Mouse (Mus musculus) kidney, postnatal 0 days (tissue): ENCODE results near the gene Tldc2. TPM values are rescaled to one million over a fixed set of nuclear protein-coding genes. Genes with fewer than 3 reads are reported as not detected.

Experiments used
- ATAC-seq: fragments of 200-750 bp; cut with Nextera tagmentation; replicated peaks from 2 replicates; pipeline ENCODE4 v1.8.0; 2017; ENCODE audit warnings: low read depth, moderate number of reproducible peaks, moderate TSS enrichment, moderate library complexity; ENCODE audit not compliant: low FRiP score
- DNase-seq: peaks from one replicate; pipeline ENCODE4 v3.0.0-alpha.2; 2016; ENCODE audit warnings: low spot score
- H3K27ac ChIP-seq: fragments of 300-500 bp; sonication (generic); 2 replicates; pipeline ENCODE4 v1.5.1; 2014; ENCODE audit warnings: mild to moderate bottlenecking
- H3K27me3 ChIP-seq: fragments of 300-500 bp; sonication (generic); 2 replicates; pipeline ENCODE4 v1.6.1; 2014; ENCODE audit warnings: low read length, mixed read lengths; ENCODE audit not compliant: insufficient read depth
- H3K36me3 ChIP-seq: fragments of 300-500 bp; sonication (generic); 2 replicates; pipeline ENCODE4 v1.6.1; 2014; ENCODE audit warnings: low read length, mixed read lengths; ENCODE audit not compliant: insufficient read depth
- H3K4me1 ChIP-seq: fragments of 300-500 bp; sonication (generic); replicated peaks from 2 replicates; pipeline ENCODE4 v1.6.1; 2014; ENCODE audit warnings: antibody characterized with exemption, low read length, mixed read lengths; ENCODE audit not compliant: insufficient read depth
- H3K4me2 ChIP-seq: fragments of 300-500 bp; sonication (generic); 2 replicates; pipeline ENCODE4 v1.6.1; 2014; ENCODE audit warnings: mild to moderate bottlenecking, low read length, moderate library complexity, mixed read lengths
- H3K4me3 ChIP-seq: fragments of 300-500 bp; sonication (generic); replicated peaks from 2 replicates; pipeline ENCODE4 v1.5.1; 2014; ENCODE audit warnings: low read depth, low read length
- H3K9ac ChIP-seq: fragments of 300-500 bp; sonication (generic); 2 replicates; pipeline ENCODE4 v1.6.1; 2014; ENCODE audit warnings: low read depth, low read length
- H3K9me3 ChIP-seq: fragments of 300-500 bp; sonication (generic); replicated peaks from 2 replicates; pipeline ENCODE4 v1.6.1; 2016; ENCODE audit warnings: low read length, inconsistent platforms, mixed read lengths
- CTCF ChIP-seq: IDR thresholded peaks from 2 replicates; pipeline ENCODE4 v1.5.1; 2016; ENCODE audit warnings: antibody characterized with exemption, low read depth, mild to moderate bottlenecking, moderate library complexity
- WGBS: fragments of 180-500 bp; shearing (Covaris S2); extraction: QIAGEN DNeasy Blood & Tissue Kit; methylation state at CpG from one replicate; pipeline ENCODE4 v1.1.7; 2014; 5-methylcytosine and 5-hydroxymethylcytosine counted together
- polyA plus RNA-seq: library from polyadenylated mRNA; unstranded; fragments of >200 nt; fragmentation: Nextera tagmentation; extraction: Ambion mirVana; gene quantifications from 2 replicates; pipeline ENCODE4 v1.2.1, GENCODE M21; 2015

Gene Tldc2
- polyA plus RNA-seq, 1 experiment from 2014 or later = 2.2 TPM

DNA sequence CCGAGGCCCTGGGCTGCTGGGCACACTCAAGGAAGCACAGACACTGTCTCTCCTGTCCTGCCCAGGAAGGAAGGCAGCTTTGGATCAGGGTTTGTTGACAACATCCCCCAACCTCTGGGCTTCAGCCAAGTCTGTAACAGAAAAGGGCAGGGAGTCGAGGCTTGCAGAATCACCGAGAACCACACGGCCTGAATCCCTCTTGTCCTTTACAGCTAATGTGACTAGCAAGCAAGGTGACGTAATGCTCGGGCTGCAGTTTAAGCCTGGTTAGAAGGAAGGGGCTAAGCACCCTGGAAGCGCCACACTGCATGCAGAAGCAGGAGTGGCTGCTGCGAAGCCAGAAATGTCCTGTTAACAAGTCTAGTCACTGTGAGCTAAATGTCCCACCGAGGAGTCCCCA lies 16.5 kb upstream of the Tldc2 start:
- H3K9ac ChIP-seq = no peak overlapping the region
- TF ChIP-seq CTCF = no peak
- H3K4me3 ChIP-seq = no peak overlapping the region
- H3K27ac ChIP-seq = peak overlapping the region; percentile 68
- peaks cover 51% of the 10 kb centered on the region for H3K4me1 ChIP-seq
- ATAC-seq = no peak
- no peaks in the 10 kb centered on the region for H3K36me3 ChIP-seq
- H3K27me3 ChIP-seq = no peaks in the 10 kb centered on the region
- 31% methylated on average over 9 of the region's 9 CpGs for WGBS
- 0 out of 2 replicates have a peak overlapping the region, but pooled peaks have one; percentile 16 for H3K4me2 ChIP-seq
- DNase-seq = peak; percentile 75
- H3K9me3 ChIP-seq = no peaks in the 10 kb centered on the region

- no peak for TF ChIP-seq CTCF
- no peak overlapping the region for H3K4me3 ChIP-seq
- no peak for ATAC-seq
- no peaks in the 10 kb centered on the region for H3K36me3 ChIP-seq
- no peak overlapping the region for H3K4me2 ChIP-seq
- 0 out of 2 replicates have a peak overlapping the region, but pooled peaks have one; percentile 20 for H3K9ac ChIP-seq
- H3K27ac ChIP-seq = no peak overlapping the region
- WGBS = 35% methylated on average over 2 of the region's 2 CpGs
- peak; percentile 74 for DNase-seq
- H3K4me1 ChIP-seq = peaks cover 60% of the 10 kb centered on the region
- no peaks in the 10 kb centered on the region for H3K27me3 ChIP-seq
- H3K9me3 ChIP-seq = no peaks in the 10 kb centered on the region
These were observed 15.3 kb upstream of the Tldc2 start for GRCm38 (mm10) chr2:157071556-157071955.

DNA sequence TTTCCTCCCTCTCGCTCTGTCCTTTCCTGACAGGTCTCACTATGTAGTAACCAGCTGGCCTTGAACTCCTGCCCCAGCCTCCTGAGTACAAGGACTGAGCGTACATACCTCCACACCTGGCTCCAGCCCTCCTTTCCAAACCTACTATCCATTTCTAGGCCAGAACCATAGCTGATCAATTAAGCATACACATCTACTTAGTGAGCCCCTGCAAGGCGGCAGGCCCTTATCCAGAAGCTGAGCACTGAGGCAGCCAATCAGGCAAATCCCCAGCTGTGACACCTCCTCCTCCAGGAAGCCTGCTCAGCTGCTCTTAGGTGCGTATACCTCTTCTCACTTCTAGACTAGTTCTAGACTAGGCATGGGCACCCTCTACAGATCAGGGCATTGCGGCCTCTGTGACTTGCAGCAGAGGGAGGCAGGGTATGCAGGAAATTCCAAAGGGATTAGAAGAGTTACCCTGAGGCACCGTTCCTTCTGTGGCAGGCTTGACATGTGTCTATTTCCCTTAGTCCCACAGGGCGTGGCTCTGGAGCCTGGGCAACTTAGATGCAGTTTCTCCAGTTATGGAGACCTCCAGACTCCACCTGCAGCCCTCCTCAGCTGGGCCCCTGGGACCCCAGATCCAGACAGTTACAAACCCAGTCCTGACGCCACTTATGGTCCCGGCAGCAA lies 14.4 kb upstream of the Tldc2 start:
- no peaks in the 10 kb centered on the region for H3K9me3 ChIP-seq
- DNase-seq (no peak), ATAC-seq (no peak)
- no peak overlapping the region for H3K27ac ChIP-seq
- H3K27me3 ChIP-seq = no peaks in the 10 kb centered on the region
- no peak overlapping the region for H3K4me3 ChIP-seq
- H3K36me3 ChIP-seq = no peaks in the 10 kb centered on the region
- H3K4me1 ChIP-seq = peaks cover 69% of the 10 kb centered on the region
- 76% methylated on average over 9 of the region's 9 CpGs for WGBS
- H3K9ac ChIP-seq = no peak overlapping the region
- no peak overlapping the region for H3K4me2 ChIP-seq
- no peak for TF ChIP-seq CTCF

DNA sequence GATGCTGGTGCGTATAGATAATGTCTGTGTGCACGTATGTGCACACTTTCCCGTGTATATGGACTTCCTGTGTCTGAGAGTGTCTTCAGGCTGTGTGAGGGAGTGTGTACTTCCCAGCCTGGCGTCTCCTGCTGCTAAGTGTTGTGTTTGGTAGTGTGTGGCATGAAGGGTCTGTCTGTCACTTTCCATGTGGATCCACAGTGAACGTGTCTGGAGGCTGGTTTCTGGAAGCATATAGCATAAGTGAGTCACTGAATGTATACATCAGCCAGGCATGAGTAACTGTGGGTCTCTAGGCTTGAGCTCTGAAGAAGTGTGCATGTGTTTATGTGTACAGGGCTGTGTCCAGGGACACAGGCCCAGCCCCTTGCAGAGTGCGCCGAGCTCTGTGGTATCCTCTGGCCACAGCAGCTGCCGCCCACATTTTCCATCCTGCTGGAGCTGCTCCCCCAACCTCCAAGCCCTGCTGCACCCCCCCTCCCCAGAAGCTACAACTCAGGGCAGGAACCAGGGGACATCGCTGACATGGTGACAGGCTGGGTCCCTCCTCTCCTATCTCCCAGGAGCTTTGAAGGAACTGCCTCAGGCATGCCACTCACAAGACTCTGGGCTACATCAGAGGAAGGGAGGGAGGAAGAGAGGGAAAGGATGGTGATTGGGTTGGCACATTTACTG lies 13.3 kb upstream of the Tldc2 start:
- H3K4me1 ChIP-seq = peaks cover 68% of the 10 kb centered on the region
- ATAC-seq = no peak
- no peak for TF ChIP-seq CTCF
- H3K9me3 ChIP-seq = no peaks in the 10 kb centered on the region
- H3K27ac ChIP-seq = no peak overlapping the region
- DNase-seq = no peak
- no peaks in the 10 kb centered on the region for H3K36me3 ChIP-seq
- no peaks in the 10 kb centered on the region for H3K27me3 ChIP-seq
- 64% methylated on average over 9 of the region's 9 CpGs for WGBS
- H3K4me3 ChIP-seq = no peak overlapping the region
- no peak overlapping the region for H3K9ac ChIP-seq
- no peak overlapping the region for H3K4me2 ChIP-seq

- TF ChIP-seq CTCF = no peak
- Histone ChIP-seq H3K4me2 (peak overlapping the region; percentile 91; the same call in 1 of the 2 replicates), H3K9me3 (no peaks in the 10 kb centered on the region), H3K9ac (no peak overlapping the region), H3K4me3 (no peak overlapping the region), H3K4me1 (peaks cover 61% of the 10 kb centered on the region), H3K27me3 (no peaks in the 10 kb centered on the region), H3K36me3 (no peaks in the 10 kb centered on the region), H3K27ac (no peak overlapping the region)
- ATAC-seq = no peak
- no peak for DNase-seq
- WGBS = 80% methylated on average over 9 of the region's 9 CpGs
These were observed 12.6 kb upstream of the Tldc2 start for GRCm38 (mm10) chr2:157074186-157074724.

DNA sequence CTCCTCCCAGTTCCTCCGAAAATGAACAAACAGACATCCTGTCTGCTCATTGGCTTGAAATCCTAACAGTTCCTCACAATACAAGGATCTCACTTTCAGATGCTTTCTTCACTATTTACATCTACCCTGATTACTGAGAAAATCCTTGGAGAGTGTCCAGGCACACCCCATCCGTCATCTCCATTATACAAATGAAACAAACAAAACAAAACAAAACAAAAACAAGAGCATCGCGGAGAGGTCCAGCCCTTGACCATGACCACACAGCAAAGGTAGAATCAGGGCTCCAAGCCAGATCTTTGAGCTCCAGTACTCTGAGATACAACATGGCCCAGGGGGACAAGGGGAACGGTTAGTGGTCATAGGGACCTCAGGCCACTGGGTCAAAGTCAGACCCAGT lies 12.1 kb upstream of the Tldc2 start:
- H3K4me2 ChIP-seq = peak overlapping the region; percentile 91; the same call in 1 of the 2 replicates
- H3K27me3 ChIP-seq = no peaks in the 10 kb centered on the region
- H3K9ac ChIP-seq = no peak overlapping the region
- ATAC-seq (no peak), DNase-seq (no peak)
- TF ChIP-seq CTCF = no peak
- H3K36me3 ChIP-seq = no peaks in the 10 kb centered on the region
- no peak overlapping the region for H3K4me3 ChIP-seq
- H3K9me3 ChIP-seq = no peaks in the 10 kb centered on the region
- H3K27ac ChIP-seq = no peak overlapping the region
- H3K4me1 ChIP-seq = peaks cover 56% of the 10 kb centered on the region
- WGBS = 47% methylated on average over 5 of the region's 5 CpGs
